Mouse (Mus musculus) urinary bladder, postnatal 36 days (tissue): ENCODE measurements around the gene Rasa4.
"Not testable (repeated sequence)": the region's sequence is repeated elsewhere in the genome, so short reads cannot be mapped to it uniquely, and the experiment has no call there.

Source experiments
- DNase-seq, 2 experiments: peaks; one replicate each; pipeline ENCODE4 v3.0.0; 2022; ENCODE audit warnings: low spot score in 2 of 2, mixed read lengths in 1 of 2

Rasa4 gene

DNA sequence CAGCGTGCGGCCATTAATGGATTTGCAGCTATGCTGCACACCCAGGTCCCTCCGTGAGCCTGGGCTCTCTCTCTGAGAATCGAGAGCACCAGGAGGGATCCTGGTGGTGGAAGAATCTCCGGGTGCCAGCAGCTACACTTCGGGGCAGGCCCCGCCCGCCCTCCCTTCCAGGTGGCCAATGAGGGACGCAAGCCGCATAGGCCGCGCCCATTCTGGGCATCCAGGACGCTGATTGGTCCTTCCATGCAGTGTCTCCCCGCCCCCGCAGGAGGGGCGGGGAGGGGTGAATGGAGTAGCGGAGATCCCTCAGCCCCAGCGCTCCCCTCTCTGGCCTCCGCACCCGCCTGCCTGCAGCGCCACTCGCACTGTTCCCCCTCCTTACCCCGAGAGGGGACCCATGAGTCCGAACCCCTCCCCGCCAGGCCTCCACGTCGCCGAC, at the start of gene Rasa4:
Gene Rasa4 (plus strand): TSS at position 248 of the 439 bp plus-strand sequence.
- peak; percentile 86 to 93 for DNase-seq

GRCm38 (mm10) chr5:136034868-136035267, 48.8 kb upstream of the Rasa4 start:
- DNase-seq: no peak

GRCm38 (mm10) chr5:136035285-136035684, 48.4 kb upstream of the Rasa4 start:
- no peak for DNase-seq

GRCm38 (mm10) chr5:136036667-136037066, 47.0 kb upstream of the Rasa4 start:
- DNase-seq: no peak

DNA sequence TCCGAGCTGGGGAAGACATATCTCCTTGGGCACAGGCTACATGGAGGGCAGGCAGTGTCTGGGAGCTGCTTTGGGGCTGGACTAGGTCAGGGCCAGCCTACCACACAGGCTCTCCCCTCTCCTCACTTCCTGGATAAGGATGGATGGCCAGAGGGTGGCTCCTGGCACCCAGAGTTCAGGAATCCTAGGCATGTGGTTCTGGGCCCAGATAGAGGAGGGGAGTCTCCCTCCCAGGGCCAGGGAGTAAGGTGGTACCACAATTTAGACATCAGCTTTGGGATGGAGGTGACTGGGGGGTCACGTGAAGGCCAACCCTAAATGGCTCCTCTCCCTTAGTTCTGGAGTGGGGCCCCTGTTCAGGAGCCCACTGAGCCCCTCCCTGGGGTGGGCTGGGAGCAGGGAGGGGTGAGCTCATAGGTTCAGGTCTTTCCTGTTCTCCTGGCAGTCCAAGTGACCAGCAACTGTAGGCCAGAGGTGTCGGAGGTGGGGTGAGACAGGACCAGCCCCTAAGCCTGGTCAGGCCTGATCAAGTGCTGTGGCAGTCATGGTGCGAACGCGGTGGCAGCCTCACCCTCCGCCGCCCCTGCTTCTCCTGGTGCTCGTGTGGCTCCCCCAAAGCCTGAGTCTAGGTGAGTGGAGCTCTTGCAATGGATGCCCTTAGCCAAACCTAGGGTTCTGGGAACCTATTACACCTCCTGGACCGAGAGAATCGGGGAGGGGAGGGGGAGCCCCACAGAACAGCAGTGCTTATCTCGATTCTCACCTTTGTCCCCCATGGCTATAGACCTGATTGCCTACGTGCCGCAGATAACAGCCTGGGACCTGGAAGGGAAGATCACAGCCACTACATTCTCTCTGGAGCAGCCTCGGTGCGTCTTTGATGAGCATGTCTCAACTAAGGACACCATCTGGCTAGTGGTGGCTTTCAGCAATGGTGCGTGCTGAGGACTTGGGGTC, 45.2 kb upstream of the Rasa4 start, which contains the start of gene Upk3b:
Gene Upk3b (plus strand): TSS at position 239 of the 957 bp plus-strand sequence.
- peak in 1 of 2 experiments; percentile 71 for DNase-seq

GRCm38 (mm10) chr5:136040210-136040609, 43.5 kb upstream of the Rasa4 start:
- DNase-seq: no peak

DNA sequence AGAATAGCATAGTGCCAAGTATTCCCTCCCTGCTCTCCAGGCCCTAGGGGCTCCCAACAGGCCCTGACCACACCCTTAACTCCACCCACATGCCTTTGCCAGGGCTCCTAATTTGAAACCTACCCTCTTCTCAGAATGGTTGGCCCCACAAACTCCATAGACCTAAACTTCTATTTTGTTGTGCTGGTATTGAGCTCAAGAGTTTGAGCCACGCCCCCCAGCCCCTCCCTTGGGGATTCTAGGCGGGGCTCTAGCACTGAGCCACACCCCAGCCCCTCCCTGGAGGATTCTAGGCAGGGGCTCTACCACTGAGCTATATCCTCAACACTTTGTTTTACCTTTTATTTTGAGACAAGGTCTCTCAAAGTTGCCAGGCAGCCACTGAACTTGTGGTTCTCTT, 42.5 kb upstream of the Rasa4 start:
- DNase-seq: no peak

DNA sequence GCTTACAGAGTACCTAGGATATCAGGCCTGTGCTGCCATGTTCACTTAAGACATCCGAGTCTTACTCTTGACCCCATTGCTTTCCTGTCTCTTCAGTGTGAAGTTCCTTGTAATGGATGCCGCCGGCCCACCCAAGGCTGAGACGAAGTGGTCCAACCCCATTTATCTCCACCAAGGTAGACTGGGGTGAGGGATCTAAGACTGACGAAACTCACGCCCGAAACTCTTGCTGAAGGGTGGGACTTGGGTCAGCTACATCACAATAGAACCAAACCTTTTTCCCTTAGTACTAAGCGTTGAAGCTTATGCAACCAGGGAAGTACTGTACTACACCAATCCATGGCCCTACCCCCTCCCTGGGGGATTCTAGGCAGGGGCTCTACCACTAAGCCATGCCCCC, 42.0 kb upstream of the Rasa4 start:
- DNase-seq: no peak

DNA sequence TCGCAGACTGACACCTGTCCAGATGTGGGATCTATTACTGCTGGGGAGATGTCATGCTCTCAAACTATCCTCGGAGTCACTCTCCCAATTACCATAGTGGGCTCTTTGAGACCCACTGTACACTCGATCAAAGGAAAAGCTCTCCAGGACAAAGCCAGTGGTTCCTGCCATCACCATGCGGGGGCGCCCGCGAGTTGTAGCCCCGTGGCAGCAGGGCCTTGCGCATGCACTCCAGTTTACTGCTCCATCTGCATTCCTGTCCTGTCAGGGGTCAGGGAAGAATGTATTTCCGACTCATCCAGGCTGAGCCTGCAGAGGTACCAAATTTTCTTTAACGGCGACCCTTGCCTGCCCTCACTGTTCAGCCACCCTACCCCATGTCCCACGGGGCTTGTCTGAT, 38.9 kb upstream of the Rasa4 start:
- no peak for DNase-seq

GRCm38 (mm10) chr5:136045408-136045807, 38.3 kb upstream of the Rasa4 start:
- DNase-seq: no peak

GRCm38 (mm10) chr5:136045987-136046386, 37.7 kb upstream of the Rasa4 start:
- peak; percentile 86 to 87 for DNase-seq

- not testable (repeated sequence) for DNase-seq
These were observed 35.2 kb upstream of the Rasa4 start for GRCm38 (mm10) chr5:136048541-136048940.

- DNase-seq: no peak
These were observed 33.8 kb upstream of the Rasa4 start for GRCm38 (mm10) chr5:136049926-136050325.

DNA sequence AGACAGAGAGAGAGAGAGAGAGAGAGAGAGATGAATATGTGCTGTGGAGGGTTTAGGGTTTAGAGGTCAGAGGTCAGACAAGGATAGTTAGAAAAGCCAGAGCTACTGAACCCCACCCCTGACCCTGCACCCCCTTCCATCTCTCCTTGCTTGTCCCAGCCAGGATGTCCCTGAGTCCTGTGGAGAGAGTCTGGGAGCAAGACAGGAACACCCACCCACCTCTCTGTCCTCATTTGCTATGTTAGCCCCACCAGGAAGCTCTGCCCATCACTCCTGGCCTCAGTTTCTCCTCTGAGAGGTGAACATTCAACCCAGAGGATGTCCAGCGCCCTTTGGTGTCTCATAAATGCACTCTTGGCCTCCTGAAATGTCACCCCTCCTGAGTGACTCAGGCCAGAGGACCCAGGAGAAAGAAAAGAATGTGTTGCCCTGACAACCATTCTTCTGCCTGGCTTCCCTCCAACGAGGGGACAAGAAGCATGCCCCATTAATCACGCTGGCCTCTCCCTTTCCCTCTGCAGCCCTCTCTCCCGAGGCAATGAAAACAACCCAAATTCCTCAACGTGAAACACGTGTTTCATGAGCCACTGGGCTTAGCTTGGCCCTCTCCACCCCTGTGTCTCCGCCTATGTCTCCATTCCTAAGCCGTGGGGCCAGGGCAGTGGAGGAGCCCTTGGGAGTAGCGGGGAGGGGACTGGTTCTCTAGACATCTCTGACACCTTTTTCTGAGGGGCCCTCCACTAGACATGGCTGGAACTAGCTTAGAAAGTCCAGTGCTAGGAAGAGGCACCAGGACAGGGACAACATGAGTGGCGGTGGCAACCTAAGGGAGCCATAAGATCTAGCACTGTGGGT, 32.3 kb upstream of the Rasa4 start:
- peak; percentile 50 to 64 for DNase-seq

DNA sequence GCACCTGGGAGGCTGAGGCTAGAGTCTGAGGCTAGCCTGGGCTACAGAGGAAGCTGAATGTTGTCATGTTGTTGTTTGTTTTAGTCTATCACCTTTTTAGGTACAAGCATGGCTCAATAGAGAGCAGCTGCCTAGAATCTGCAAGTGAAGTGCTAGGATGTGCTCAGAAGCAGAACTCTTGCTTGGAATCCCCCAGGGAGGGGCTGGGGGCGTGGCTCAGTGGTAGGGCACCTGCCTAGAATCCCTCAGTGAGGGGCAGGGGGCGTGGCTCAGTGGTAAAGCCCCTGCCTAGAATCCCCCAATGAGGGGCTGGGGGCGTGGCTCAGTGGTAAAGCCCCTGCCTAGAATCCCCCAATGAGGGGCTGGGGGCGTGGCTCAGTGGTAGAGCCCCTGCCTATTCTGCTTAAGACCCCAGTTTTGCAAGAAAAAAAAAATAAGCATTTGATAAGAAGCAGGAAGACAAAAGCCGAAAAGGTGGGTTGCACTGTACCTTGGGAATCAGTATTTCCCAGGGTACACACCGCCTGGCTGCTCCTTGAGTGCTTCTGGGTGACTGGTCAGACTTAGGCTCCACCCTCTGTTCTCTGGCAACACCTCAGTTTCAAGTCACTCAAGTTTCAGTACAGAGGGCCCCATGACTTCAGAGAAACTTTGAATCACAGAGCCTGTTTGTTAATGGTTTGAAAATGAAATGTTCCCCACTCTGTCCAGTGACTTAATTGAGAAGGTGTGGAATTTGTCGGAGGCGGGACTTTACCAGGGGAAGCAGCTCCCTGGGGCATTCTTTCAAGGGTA, 30.7 kb upstream of the Rasa4 start:
- peak in 1 of 2 experiments; percentile 44 for DNase-seq

- DNase-seq: no peak
These were observed 29.2 kb upstream of the Rasa4 start, which contains the start of gene Upk3bl for GRCm38 (mm10) chr5:136054301-136055077. TSS of gene Upk3bl (plus strand) at chr5:136054492.

DNA sequence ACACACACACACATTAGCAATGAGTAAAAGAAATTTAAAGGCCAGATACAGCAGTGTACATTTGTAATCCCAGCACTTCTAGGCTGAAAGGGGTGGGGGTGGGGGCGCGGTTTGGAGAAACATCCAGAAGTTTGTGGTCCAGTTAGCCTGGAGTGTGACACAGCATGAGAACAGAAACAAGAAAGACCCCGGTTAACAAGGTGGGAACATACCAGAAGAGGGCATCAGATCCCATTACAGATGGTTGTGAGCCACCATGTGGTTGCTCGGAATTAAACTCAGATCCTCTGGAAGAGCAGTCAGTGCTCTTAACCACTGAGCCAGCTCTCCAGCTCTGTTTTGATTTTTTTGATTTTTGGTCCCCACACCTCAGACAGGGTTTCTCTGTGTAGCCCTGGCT, 27.7 kb upstream of the Rasa4 start:
- DNase-seq: no peak

DNA sequence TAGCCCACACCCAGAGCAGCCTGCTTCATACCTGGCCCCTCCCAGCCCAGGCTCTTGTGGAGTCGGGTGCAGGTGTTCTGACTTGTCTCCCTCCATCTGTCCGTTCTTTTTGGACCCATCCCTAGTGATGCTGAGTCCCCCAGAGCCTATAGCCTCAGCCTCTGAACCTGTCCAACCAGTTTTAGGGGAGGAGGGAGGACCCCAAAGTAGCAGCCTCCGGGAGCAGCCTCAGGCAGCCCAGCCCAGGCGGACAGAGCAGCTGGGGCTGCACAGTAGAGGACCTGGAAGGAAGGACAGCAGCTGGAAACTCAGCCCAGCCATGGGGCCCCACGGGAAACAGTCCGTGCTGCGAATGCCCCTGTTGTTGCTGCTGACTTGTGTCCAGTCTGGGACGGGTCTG, 26.6 kb upstream of the Rasa4 start:
- no peak for DNase-seq

DNA sequence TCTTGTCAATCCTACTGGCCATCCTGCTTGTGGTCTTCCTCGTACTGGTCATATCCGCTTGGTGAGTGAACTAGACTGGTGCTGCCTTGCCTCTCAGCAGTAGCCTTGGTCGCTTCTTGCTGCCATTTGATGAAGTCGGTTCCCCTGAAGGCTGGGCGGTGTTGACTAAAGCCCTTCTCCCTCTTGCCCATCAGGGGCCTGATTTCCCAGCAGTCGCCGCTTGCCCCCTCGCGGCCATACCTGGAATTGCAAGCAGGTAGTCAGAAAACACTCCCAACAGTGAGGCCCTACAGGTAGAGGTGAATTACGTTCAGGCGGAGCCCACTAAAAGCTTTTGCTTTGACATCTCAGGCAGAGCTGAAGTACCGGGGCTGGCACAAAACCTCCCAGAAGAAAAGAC, 22.1 kb upstream of the Rasa4 start:
- peak; percentile 77 to 84 for DNase-seq

GRCm38 (mm10) chr5:136063920-136064319, 19.8 kb upstream of the Rasa4 start:
- DNase-seq: no peak
